Mouse (Mus musculus): ENCODE results near the gene Hook2.

The Hook2 gene

GRCm38 (mm10) chr8:84987388-84987787 is 3.0 kb upstream of the Hook2 start:
- no peak for DNase-seq (ENCODE audit: low spot score)

GRCm38 (mm10) chr8:84987903-84988302 is 2.5 kb upstream of the Hook2 start:
- DNase-seq (ENCODE audit: low spot score), result no peak

GRCm38 (mm10) chr8:84989311-84989731 is 1.1 kb upstream of the Hook2 start:
- peak; percentile 69 for DNase-seq (ENCODE audit: low spot score)

- DNase-seq (ENCODE audit: low spot score), result peak; percentile 96
Observed at GRCm38 (mm10) chr8:84989810-84990209, 593 bp upstream of the Hook2 start.

GRCm38 (mm10) chr8:84990836-84991235 is 433 bp downstream of the Hook2 start:
- DNase-seq (ENCODE audit: low spot score), result peak; percentile 89

GRCm38 (mm10) chr8:84994375-84994774 is 4.0 kb downstream of the Hook2 start:
- DNase-seq (ENCODE audit: low spot score), result no peak

GRCm38 (mm10) chr8:84995680-84996079 is 5.3 kb downstream of the Hook2 start:
- DNase-seq (ENCODE audit: low spot score), result no peak

- no peak for DNase-seq (ENCODE audit: low spot score)
Observed at GRCm38 (mm10) chr8:84996978-84997377, 6.6 kb downstream of the Hook2 start.

GRCm38 (mm10) chr8:84997649-84998295 is 7.4 kb downstream of the Hook2 start:
- DNase-seq (ENCODE audit: low spot score), result peak; percentile 92

GRCm38 (mm10) chr8:85007686-85008085 is 17.3 kb downstream of the Hook2 start:
- peak; percentile 28 for DNase-seq (ENCODE audit: low spot score)

- no peak for DNase-seq (ENCODE audit: low spot score)
Observed at GRCm38 (mm10) chr8:85011242-85011641, 20.8 kb downstream of the Hook2 start.

- DNase-seq (ENCODE audit: low spot score), result peak; percentile 82
Observed at GRCm38 (mm10) chr8:85013230-85013840, 22.9 kb downstream of the Hook2 start.

- no peak for DNase-seq (ENCODE audit: low spot score)
Observed at GRCm38 (mm10) chr8:85014431-85014830, 24.0 kb downstream of the Hook2 start, which contains the start of gene Best2. Best2 (minus strand) TSS chr8:85014531.

- no peak for DNase-seq (ENCODE audit: low spot score)
Observed at GRCm38 (mm10) chr8:85016724-85017123, 26.3 kb downstream of the Hook2 start.

GRCm38 (mm10) chr8:85017209-85017608 is 26.8 kb downstream of the Hook2 start:
- no peak for DNase-seq (ENCODE audit: low spot score)

GRCm38 (mm10) chr8:85021514-85022055 is 31.2 kb downstream of the Hook2 start:
- no peak for DNase-seq (ENCODE audit: low spot score)

GRCm38 (mm10) chr8:85023846-85024245 is 33.4 kb downstream of the Hook2 start:
- no peak for DNase-seq (ENCODE audit: low spot score)

GRCm38 (mm10) chr8:85025098-85025932 is 34.9 kb downstream of the Hook2 start, which contains the start of gene Asna1:
Asna1 (minus strand) TSS chr8:85025281.
- peak; percentile 94 for DNase-seq (ENCODE audit: low spot score)

GRCm38 (mm10) chr8:85026670-85027515 is 36.5 kb downstream of the Hook2 start, which contains the start of gene Trir:
Trir (plus strand) TSS chr8:85026823.
- DNase-seq (ENCODE audit: low spot score), result peak; percentile 99

- DNase-seq (ENCODE audit: low spot score), result no peak
Observed at GRCm38 (mm10) chr8:85027516-85027855, 37.1 kb downstream of the Hook2 start.

- no peak for DNase-seq (ENCODE audit: low spot score)
Observed at GRCm38 (mm10) chr8:85027922-85028321, 37.5 kb downstream of the Hook2 start.

GRCm38 (mm10) chr8:85029271-85029670 is 38.9 kb downstream of the Hook2 start:
- no peak for DNase-seq (ENCODE audit: low spot score)
